Mouse (Mus musculus) G1E (cell line): ENCODE measurements at regions not wholly inside any gene's neighbourhood (a gene's known extent, or its start where the extent isn't known, plus 50 kb on each side); places are given as distances from the start of the nearest gene placed in this dataset.

Source experiments
- ATAC-seq: 2 replicates; pipeline ENCODE4 v1.8.0; 2016; ENCODE audit warnings: mild to moderate bottlenecking; ENCODE audit not compliant: insufficient number of reproducible peaks, poor library complexity, low FRiP score, severe bottlenecking; ENCODE audit errors: extremely low read depth
- DNase-seq: peaks from one replicate; pipeline ENCODE4 v3.0.0; 2012; ENCODE audit warnings: low spot score
- H3K27me3 ChIP-seq: 2 replicates; pipeline ENCODE4 v1.6.1; 2012; ENCODE audit warnings: mild to moderate bottlenecking, low read length, inconsistent platforms; ENCODE audit not compliant: insufficient read depth
- H3K36me3 ChIP-seq: replicated peaks from 2 replicates; pipeline ENCODE3; 2012; ENCODE audit warnings: mild to moderate bottlenecking, inconsistent platforms
- H3K4me1 ChIP-seq: 2 replicates; pipeline ENCODE4 v1.6.1; 2012; ENCODE audit warnings: low read depth, low read length, inconsistent platforms, mixed read lengths; ENCODE audit not compliant: insufficient read depth
- H3K4me3 ChIP-seq: 2 replicates; pipeline ENCODE4 v1.5.1; 2012; ENCODE audit warnings: low read depth, mild to moderate bottlenecking, inconsistent platforms, low read length, moderate library complexity, mixed read lengths
- H3K9me3 ChIP-seq: replicated peaks from 2 replicates; pipeline ENCODE4 v1.6.1; 2012; ENCODE audit warnings: inconsistent platforms
- CTCF ChIP-seq: IDR thresholded peaks from 2 replicates; pipeline ENCODE4 v1.5.1; 2012; ENCODE audit warnings: low read depth, low read length, inconsistent platforms, mixed read lengths
- GATA1 ChIP-seq: IDR thresholded peaks from 2 replicates; pipeline ENCODE4 v1.6.1; 2012; ENCODE audit warnings: borderline replicate concordance, low read length, inconsistent platforms, mixed read lengths
- GATA2 ChIP-seq: IDR thresholded peaks from 2 replicates; pipeline ENCODE4 v1.6.1; 2012; ENCODE audit warnings: low read depth, low read length, inconsistent platforms, borderline replicate concordance
- POLR2AphosphoS5 ChIP-seq: IDR thresholded peaks from 2 replicates; pipeline ENCODE4 v1.6.1; 2012; ENCODE audit warnings: low read depth, low read length, inconsistent platforms; ENCODE audit not compliant: insufficient replicate concordance
- TAL1 ChIP-seq: conservative IDR thresholded peaks from 2 replicates; pipeline ENCODE4 v1.6.1; 2012; ENCODE audit warnings: low read depth, low read length, inconsistent platforms, mixed read lengths

DNA sequence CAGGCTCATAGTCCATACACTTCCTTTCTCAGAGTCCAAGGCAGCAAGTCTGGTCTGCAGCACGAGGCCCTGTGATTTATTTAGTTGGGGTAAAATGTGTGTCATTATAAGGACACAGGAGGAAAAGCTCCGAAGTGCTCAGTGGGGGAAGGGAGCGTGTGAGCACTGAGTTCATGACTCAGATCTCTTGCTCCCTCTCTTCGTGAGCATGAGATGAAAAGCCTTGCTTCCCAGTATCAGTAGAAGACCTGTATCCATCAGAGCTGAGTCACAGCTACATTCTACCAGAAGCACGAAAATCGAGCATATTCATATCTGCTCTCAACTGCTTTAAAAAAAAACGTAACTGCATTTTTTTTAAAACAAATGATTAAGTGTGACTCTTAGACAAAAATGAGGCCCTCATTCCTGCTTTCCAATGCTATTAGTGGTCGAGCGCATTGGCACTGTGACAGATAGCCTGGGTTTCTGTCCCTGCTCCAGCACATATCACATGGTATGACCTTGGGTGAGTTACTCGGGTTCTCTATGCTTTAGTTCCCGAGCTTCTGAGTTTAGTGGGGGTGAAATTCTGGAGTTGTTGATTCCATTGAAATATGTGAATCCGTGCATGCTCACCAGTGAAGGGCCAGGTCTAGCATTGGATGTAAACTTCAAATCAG, 109.2 kb upstream of the Cd180 start:
- Histone ChIP-seq H3K9me3 (no peaks in the 10 kb centered on the region), H3K4me1 (no peaks in the 10 kb centered on the region), H3K4me3 (no peak overlapping the region), H3K36me3 (no peaks in the 10 kb centered on the region), H3K27me3 (no peaks in the 10 kb centered on the region)
- DNase-seq (no peak), ATAC-seq (no peak)
- TF ChIP-seq GATA2 (no peak), CTCF (no peak), POLR2AphosphoS5 (no peak), GATA1 (no peak), TAL1 (no peak)

DNA sequence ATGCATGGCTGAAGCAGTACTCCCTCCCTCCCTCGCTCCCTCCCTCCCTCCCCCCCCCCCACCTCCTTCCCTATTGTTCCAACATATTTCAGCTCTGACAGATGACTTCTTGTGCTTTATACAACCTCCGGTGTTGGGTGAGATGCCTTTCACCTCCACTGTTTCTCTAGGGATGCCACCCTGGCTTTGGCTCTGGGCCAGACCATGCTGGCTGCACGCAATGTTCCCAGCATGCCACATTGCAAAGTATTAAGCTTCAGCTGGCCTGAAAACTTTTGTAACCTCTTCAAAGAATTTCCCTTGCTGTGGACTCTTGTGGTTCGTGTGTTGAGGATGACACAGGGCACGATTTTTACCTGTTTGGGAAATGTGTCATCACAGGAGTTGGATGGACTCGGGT, 107.1 kb upstream of the Cd180 start:
- TF ChIP-seq CTCF (no peak), POLR2AphosphoS5 (no peak), GATA2 (no peak), TAL1 (no peak), GATA1 (no peak)
- H3K4me1 ChIP-seq = no peaks in the 10 kb centered on the region
- H3K27me3 ChIP-seq = no peaks in the 10 kb centered on the region
- no peak for DNase-seq
- H3K4me3 ChIP-seq = no peak overlapping the region
- no peaks in the 10 kb centered on the region for H3K36me3 ChIP-seq
- no peaks in the 10 kb centered on the region for H3K9me3 ChIP-seq
- ATAC-seq = no peak

DNA sequence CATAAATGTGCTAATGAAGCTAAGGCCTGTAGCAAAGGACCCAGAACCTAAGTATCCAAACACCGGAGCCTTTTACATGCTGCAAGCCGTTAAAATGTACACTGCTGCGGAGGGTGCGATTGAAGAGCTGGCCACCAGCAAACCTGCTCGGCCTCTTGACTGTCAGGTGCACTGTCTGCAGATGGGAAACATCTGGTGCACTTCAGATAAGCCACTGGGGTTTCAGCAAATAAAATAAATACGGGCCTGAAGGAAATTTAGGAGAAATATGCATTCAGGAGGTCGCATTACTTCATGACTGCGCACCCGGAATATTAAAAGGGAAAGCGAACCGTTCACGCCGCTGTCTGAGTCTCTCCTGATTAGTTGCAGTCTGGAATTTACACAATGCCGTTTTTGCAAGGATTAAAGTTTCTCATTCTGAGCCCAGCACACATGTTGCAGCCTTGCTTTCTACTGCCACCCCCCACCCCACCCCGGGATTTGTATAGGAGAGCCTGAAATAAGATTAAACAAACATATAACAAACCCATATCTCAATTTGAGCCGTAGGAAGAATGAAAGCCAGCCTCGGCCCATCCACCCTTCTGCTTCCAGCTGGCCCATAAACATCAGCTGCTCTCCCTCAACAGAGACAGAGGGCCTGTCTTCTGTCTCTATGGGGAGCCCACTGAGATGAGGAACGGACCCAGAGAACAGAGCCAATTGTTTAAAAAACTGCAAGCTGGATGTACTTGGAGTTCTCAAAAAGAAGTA, 103.5 kb upstream of the Cd180 start:
- Histone ChIP-seq H3K9me3 (no peaks in the 10 kb centered on the region), H3K27me3 (no peaks in the 10 kb centered on the region), H3K4me3 (no peak overlapping the region), H3K36me3 (no peaks in the 10 kb centered on the region), H3K4me1 (no peaks in the 10 kb centered on the region)
- DNase-seq (no peak), ATAC-seq (no peak)
- TF ChIP-seq GATA1 (no peak), POLR2AphosphoS5 (no peak), GATA2 (no peak), CTCF (no peak), TAL1 (no peak)

DNA sequence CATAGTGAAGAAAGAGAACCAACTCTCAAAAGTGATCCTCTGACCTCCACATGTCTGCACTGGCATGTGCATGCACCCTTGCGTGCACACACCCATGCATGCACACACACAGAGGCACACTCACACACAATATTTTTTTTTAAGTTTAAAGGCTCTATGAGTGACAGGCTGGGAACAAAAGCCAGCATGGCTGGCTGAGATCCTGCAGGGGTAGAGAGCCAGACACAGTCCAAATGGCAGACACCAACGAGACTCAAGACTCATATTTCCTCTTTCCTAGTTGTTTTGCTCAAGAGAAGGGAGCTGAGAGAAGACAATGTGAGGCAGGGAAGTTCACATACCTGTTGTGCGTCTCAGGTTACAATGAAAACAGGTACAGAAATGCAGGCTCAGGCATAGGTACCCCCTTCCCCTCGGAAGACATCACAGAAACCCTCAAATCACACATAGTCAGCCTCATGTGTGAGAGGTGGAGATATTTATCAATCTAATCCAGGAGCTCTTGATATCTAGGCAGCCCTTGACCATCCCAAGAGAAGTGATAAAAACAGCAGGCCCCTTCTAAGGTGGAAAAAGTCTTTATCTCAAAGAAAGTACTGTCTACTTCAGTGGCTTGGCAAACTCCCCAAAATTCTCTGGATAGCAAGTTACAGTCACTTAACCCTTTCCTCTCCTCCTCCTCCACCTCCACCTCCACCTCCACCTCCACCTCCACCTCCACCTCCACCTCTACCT, 101.4 kb upstream of the Cd180 start:
- H3K9me3 ChIP-seq = no peaks in the 10 kb centered on the region
- no peak for DNase-seq
- H3K4me1 ChIP-seq = no peaks in the 10 kb centered on the region
- no peaks in the 10 kb centered on the region for H3K36me3 ChIP-seq
- no peak overlapping the region for H3K4me3 ChIP-seq
- no peaks in the 10 kb centered on the region for H3K27me3 ChIP-seq
- TF ChIP-seq POLR2AphosphoS5 = no peak
- no peak for TF ChIP-seq CTCF
- TF ChIP-seq GATA2 = no peak
- TF ChIP-seq GATA1 = no peak
- no peak for TF ChIP-seq TAL1
- ATAC-seq = no peak

GRCm38 (mm10) chr13:102593405-102594200, 99.8 kb upstream of the Cd180 start:
- Histone ChIP-seq H3K36me3 (no peaks in the 10 kb centered on the region), H3K4me3 (no peak overlapping the region), H3K9me3 (no peaks in the 10 kb centered on the region), H3K27me3 (no peaks in the 10 kb centered on the region), H3K4me1 (no peaks in the 10 kb centered on the region)
- TF ChIP-seq GATA2 = no peak
- TF ChIP-seq TAL1 = no peak
- no peak for TF ChIP-seq CTCF
- no peak for TF ChIP-seq GATA1
- no peak for TF ChIP-seq POLR2AphosphoS5
- ATAC-seq (no peak), DNase-seq (no peak)

DNA sequence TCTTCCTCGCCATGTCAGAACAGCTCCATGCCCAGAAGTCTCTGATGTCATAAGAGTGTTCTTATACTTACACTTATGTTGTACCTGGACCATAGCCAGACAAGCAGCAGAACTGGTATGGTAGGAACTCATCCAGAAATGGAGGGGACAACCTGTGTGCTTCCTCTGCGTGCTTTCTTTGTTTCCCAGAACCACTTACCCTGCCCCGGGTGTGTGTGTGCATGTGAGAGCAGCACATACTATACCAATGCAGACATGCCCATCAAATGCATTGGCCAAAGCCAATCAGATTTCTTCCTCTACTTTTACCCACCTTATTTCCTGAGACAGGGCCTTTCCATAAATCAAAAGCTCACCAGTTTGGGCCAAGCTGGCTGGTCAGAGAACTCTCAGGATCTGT, 99.2 kb upstream of the Cd180 start:
- no peaks in the 10 kb centered on the region for H3K36me3 ChIP-seq
- ATAC-seq (no peak), DNase-seq (no peak)
- H3K27me3 ChIP-seq = no peaks in the 10 kb centered on the region
- no peaks in the 10 kb centered on the region for H3K9me3 ChIP-seq
- H3K4me1 ChIP-seq = no peaks in the 10 kb centered on the region
- TF ChIP-seq GATA2 (no peak), POLR2AphosphoS5 (no peak), TAL1 (no peak), CTCF (no peak), GATA1 (no peak)
- no peak overlapping the region for H3K4me3 ChIP-seq
